Mouse (Mus musculus) ES-E14 (cell line): ENCODE measurements at regions not wholly inside any gene's neighbourhood (a gene's known extent, or its start where the extent isn't known, plus 50 kb on each side); places are given as distances from the start of the nearest gene placed in this dataset.

Source experiments
- CHD2 ChIP-seq: IDR thresholded peaks from 2 replicates; pipeline ENCODE4 v1.6.1; 2014; ENCODE audit warnings: mild to moderate bottlenecking, low read depth, low read length, inconsistent platforms
- HCFC1 ChIP-seq: IDR thresholded peaks from 2 replicates; pipeline ENCODE4 v1.6.1; 2012; ENCODE audit warnings: low read length, inconsistent platforms, borderline replicate concordance; ENCODE audit not compliant: insufficient read depth
- MAFK ChIP-seq: IDR thresholded peaks from 2 replicates; pipeline ENCODE4 v1.6.1; 2014; ENCODE audit warnings: mild to moderate bottlenecking, low read depth, low read length, inconsistent platforms; ENCODE audit not compliant: insufficient read depth
- ZC3H11A ChIP-seq: IDR thresholded peaks from 2 replicates; pipeline ENCODE4 v1.6.1; 2012; ENCODE audit warnings: low read depth, mild to moderate bottlenecking, inconsistent platforms, low read length, borderline replicate concordance
- ZNF384 ChIP-seq: IDR thresholded peaks from 2 replicates; pipeline ENCODE4 v1.6.1; 2012; ENCODE audit warnings: low read depth, low read length, inconsistent platforms

DNA sequence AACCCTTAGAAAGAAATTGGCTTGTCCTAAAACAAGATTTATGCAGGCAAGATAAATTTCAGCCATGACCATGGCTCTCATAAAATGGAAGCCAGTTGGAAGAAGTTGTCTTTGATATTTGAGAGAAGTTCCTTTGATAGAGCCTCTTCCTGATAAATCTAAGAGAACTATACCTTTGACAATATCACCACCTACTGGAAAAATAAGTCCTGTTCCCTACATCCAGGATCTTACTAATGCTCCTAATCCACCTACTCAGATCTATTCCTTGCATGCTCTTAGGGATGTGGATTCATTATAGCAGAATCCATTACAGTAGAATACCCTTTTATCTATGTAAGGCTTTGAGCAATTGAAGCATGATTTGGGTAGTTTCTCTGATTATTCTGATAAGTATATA, 295.2 kb upstream of the Gm10306 start:
- TF ChIP-seq ZC3H11A (no peak), CHD2 (no peak), MAFK (no peak), ZNF384 (no peak), HCFC1 (no peak)
